Mouse (Mus musculus): Measurements from ENCODE around the gene Trmt44. TPM values are rescaled to one million over a fixed set of nuclear protein-coding genes. Genes with fewer than 3 reads are reported as not detected.

Trmt44 gene
- total and polyA plus RNA-seq, 3 experiments = 6.5 to 7.9 (median 7.5) TPM

- no peaks in the 10 kb centered on the region for H3K9me3 ChIP-seq (replicated peaks; ENCODE audit: low read length)
- dilution Hi-C loops (cut with MboI; ENCODE audit: extremely low pct_ligation_motif_present, extremely low pct_unique_long_range_greater_than_20kb, low sequenced_read_pairs) (no loop called here), in situ Hi-C loops (cut with MboI; ENCODE audit: low pct_ligation_motif_present, low pct_unique_long_range_greater_than_20kb, low sequenced_read_pairs) (no loop called here)
- H3K4me3 ChIP-seq (replicated peaks in 1 of 3; ENCODE audit: low read depth in 2 of 3, low read length in 2 of 3, poor library complexity in 1 of 3) = no peak overlapping the region
- no peak overlapping the region for H3K9ac ChIP-seq (ENCODE audit: insufficient read depth, low read depth)
- peaks cover 0 to 8% of the 10 kb centered on the region in 2 experiments; a peak in 1 of 4 replicates for H3K4me1 ChIP-seq (ENCODE audit: control insufficient read depth in 1 of 2, insufficient read depth in 2 of 2)
- H3K36me3 ChIP-seq (replicated peaks in 1 of 2; ENCODE audit: control insufficient read depth in 1 of 2, insufficient read depth in 1 of 2, low read length in 1 of 2) = no peaks in the 10 kb centered on the region
- H3K27me3 ChIP-seq (replicated peaks) = no peaks in the 10 kb centered on the region
- TF ChIP-seq ZNF384 (IDR thresholded peaks at IDR 0.05; ENCODE audit: low read depth, low read length) (no peak), ZMIZ1 (IDR thresholded peaks at IDR 0.05; ENCODE audit: low read depth, low read length) (no peak), ELF1 (IDR thresholded peaks at IDR 0.05; ENCODE audit: low read depth, low read length) (no peak), TBP (conservative IDR thresholded peaks at IDR 0.05; ENCODE audit: low read depth, low read length) (no peak), MAFK (IDR thresholded peaks at IDR 0.05; ENCODE audit: insufficient replicate concordance, low read length) (no peak), PAX5 (IDR thresholded peaks at IDR 0.05; ENCODE audit: low read length) (no peak), KAT2A (IDR thresholded peaks at IDR 0.05; ENCODE audit: insufficient replicate concordance, low read length) (no peak), ZKSCAN1 (IDR thresholded peaks at IDR 0.05; ENCODE audit: borderline replicate concordance, low read depth, low read length) (no peak), RCOR1 (conservative IDR thresholded peaks at IDR 0.05; ENCODE audit: low read depth, low read length) (no peak), UBTF (IDR thresholded peaks at IDR 0.05; ENCODE audit: low read depth, low read length) (no peak), POLR2A (IDR thresholded peaks at IDR 0.05; ENCODE audit: low read depth, low read length) (no peak), JUND (conservative IDR thresholded peaks at IDR 0.05; ENCODE audit: low read depth, low read length) (no peak), CTCF (conservative IDR thresholded peaks at IDR 0.05 in 1 of 2, IDR thresholded peaks at IDR 0.05 in 1 of 2; ENCODE audit: low read depth in 2 of 2, low read length in 2 of 2) (no peak), JUN (IDR thresholded peaks at IDR 0.05; ENCODE audit: insufficient read depth, low read depth, low read length) (no peak), IRF4 (IDR thresholded peaks at IDR 0.05; ENCODE audit: low read depth, low read length) (no peak), MXI1 (IDR thresholded peaks at IDR 0.05; ENCODE audit: low read depth, low read length) (no peak), EP300 (IDR thresholded peaks at IDR 0.05; ENCODE audit: low read length) (no peak), MAZ (IDR thresholded peaks at IDR 0.05; ENCODE audit: low read depth, low read length) (no peak)
- H3K27ac ChIP-seq (ENCODE audit: insufficient read depth, low read depth) = no peak overlapping the region
- no peak overlapping the region for H3K4me2 ChIP-seq (ENCODE audit: insufficient read depth, low read depth, poor library complexity, severe bottlenecking)
- DNase-seq (ENCODE audit: extremely low read depth) = no peak
- H3K79me2 ChIP-seq (replicated peaks; ENCODE audit: control insufficient read depth, extremely low read depth, insufficient read depth, poor library complexity, severe bottlenecking) = no peaks in the 10 kb centered on the region
These were observed 49.0 kb upstream of the Trmt44 start for GRCm38 (mm10) chr5:35623831-35624230.

GRCm38 (mm10) chr5:35621114-35621513, 46.2 kb upstream of the Trmt44 start:
- Histone ChIP-seq H3K9me3 (replicated peaks; ENCODE audit: low read length) (no peaks in the 10 kb centered on the region), H3K27me3 (replicated peaks) (no peaks in the 10 kb centered on the region), H3K4me2 (ENCODE audit: insufficient read depth, low read depth, poor library complexity, severe bottlenecking) (no peak overlapping the region), H3K36me3 (replicated peaks in 1 of 2; ENCODE audit: control insufficient read depth in 1 of 2, insufficient read depth in 1 of 2, low read length in 1 of 2) (peaks cover 0 to 14% of the 10 kb centered on the region in 2 experiments), H3K27ac (ENCODE audit: insufficient read depth, low read depth) (no peak overlapping the region), H3K4me3 (replicated peaks in 1 of 3; ENCODE audit: low read depth in 2 of 3, low read length in 2 of 3, poor library complexity in 1 of 3) (no peak overlapping the region), H3K79me2 (replicated peaks; ENCODE audit: control insufficient read depth, extremely low read depth, insufficient read depth, poor library complexity, severe bottlenecking) (no peaks in the 10 kb centered on the region), H3K4me1 (ENCODE audit: control insufficient read depth in 1 of 2, insufficient read depth in 2 of 2) (peaks cover 2 to 15% of the 10 kb centered on the region in 2 experiments; a peak in 2 of 4 replicates), H3K9ac (ENCODE audit: insufficient read depth, low read depth) (no peak overlapping the region)
- TF ChIP-seq BHLHE40 (IDR thresholded peaks at IDR 0.05; ENCODE audit: low read depth, low read length) = no peak
- no peak for TF ChIP-seq POLR2A (IDR thresholded peaks at IDR 0.05; ENCODE audit: low read depth, low read length)
- dilution Hi-C loops (cut with MboI; ENCODE audit: extremely low pct_ligation_motif_present, extremely low pct_unique_long_range_greater_than_20kb, low sequenced_read_pairs) (no loop called here), in situ Hi-C loops (cut with MboI; ENCODE audit: low pct_ligation_motif_present, low pct_unique_long_range_greater_than_20kb, low sequenced_read_pairs) (no loop called here)
- no peak for DNase-seq (ENCODE audit: extremely low read depth)
